Mouse (Mus musculus) E14TG2a.4 (cell line): ENCODE measurements around the gene Stk39.

Source experiments
- H3K27me3 ChIP-seq: 2 replicates; pipeline ENCODE4 v1.6.1; 2014; ENCODE audit warnings: low read length, control low read depth; ENCODE audit not compliant: insufficient read depth
- H3K36me3 ChIP-seq: 2 replicates; pipeline ENCODE4 v1.6.1; 2014; ENCODE audit warnings: low read length, control low read depth; ENCODE audit not compliant: insufficient read depth
- H3K4me1 ChIP-seq: replicated peaks from 2 replicates; pipeline ENCODE4 v1.6.1; 2014; ENCODE audit warnings: low read depth, low read length, control low read depth
- H3K4me3 ChIP-seq: replicated peaks from 2 replicates; pipeline ENCODE4 v1.5.1; 2014; ENCODE audit warnings: mild to moderate bottlenecking, low read length
- H3K9me3 ChIP-seq: 2 replicates; pipeline ENCODE4 v1.6.1; 2014; ENCODE audit warnings: low read length, control low read depth
- CTCF ChIP-seq: conservative IDR thresholded peaks from 2 replicates; pipeline ENCODE4 v1.5.1; 2014; ENCODE audit warnings: low read length
- NANOG ChIP-seq: IDR thresholded peaks from 2 replicates; pipeline ENCODE4 v1.6.1; 2014; ENCODE audit warnings: borderline replicate concordance, low read length, mixed read lengths
- POU5F1 ChIP-seq: IDR thresholded peaks from 2 replicates; pipeline ENCODE4 v1.6.1; 2014; ENCODE audit warnings: low read length, borderline replicate concordance

Gene Stk39

GRCm38 (mm10) chr2:68421002-68421401 lies 51.1 kb downstream of the Stk39 start:
- Histone ChIP-seq H3K9me3 (no peaks in the 10 kb centered on the region), H3K4me1 (no peaks in the 10 kb centered on the region), H3K27me3 (peaks cover 3% of the 10 kb centered on the region; the same call in 1 of the 2 replicates), H3K36me3 (no peaks in the 10 kb centered on the region), H3K4me3 (no peak overlapping the region)
- no peak for TF ChIP-seq CTCF
- TF ChIP-seq POU5F1 = no peak
- no peak for TF ChIP-seq NANOG

- no peak overlapping the region for H3K4me3 ChIP-seq
- TF ChIP-seq NANOG (no peak), CTCF (no peak), POU5F1 (no peak)
- no peaks in the 10 kb centered on the region for H3K4me1 ChIP-seq
- no peaks in the 10 kb centered on the region for H3K9me3 ChIP-seq
- H3K27me3 ChIP-seq = 0 out of 2 replicates have a peak, but pooled peaks cover 3% of the 10 kb centered on the region
- no peaks in the 10 kb centered on the region for H3K36me3 ChIP-seq
Observed at GRCm38 (mm10) chr2:68420223-68420622, 51.8 kb downstream of the Stk39 start.

GRCm38 (mm10) chr2:68419746-68420145 lies 52.3 kb downstream of the Stk39 start:
- Histone ChIP-seq H3K4me3 (no peak overlapping the region), H3K9me3 (no peaks in the 10 kb centered on the region), H3K36me3 (no peaks in the 10 kb centered on the region), H3K4me1 (no peaks in the 10 kb centered on the region), H3K27me3 (0 out of 2 replicates have a peak, but pooled peaks cover 3% of the 10 kb centered on the region)
- TF ChIP-seq CTCF = no peak
- TF ChIP-seq POU5F1 = no peak
- no peak for TF ChIP-seq NANOG

- no peak overlapping the region for H3K4me3 ChIP-seq
- 0 out of 2 replicates have a peak, but pooled peaks cover 3% of the 10 kb centered on the region for H3K27me3 ChIP-seq
- TF ChIP-seq CTCF (no peak), POU5F1 (no peak), NANOG (no peak)
- H3K4me1 ChIP-seq = no peaks in the 10 kb centered on the region
- no peaks in the 10 kb centered on the region for H3K36me3 ChIP-seq
- H3K9me3 ChIP-seq = 0 out of 2 replicates have a peak, but pooled peaks cover 4% of the 10 kb centered on the region
Observed at GRCm38 (mm10) chr2:68419165-68419564, 52.9 kb downstream of the Stk39 start.

DNA sequence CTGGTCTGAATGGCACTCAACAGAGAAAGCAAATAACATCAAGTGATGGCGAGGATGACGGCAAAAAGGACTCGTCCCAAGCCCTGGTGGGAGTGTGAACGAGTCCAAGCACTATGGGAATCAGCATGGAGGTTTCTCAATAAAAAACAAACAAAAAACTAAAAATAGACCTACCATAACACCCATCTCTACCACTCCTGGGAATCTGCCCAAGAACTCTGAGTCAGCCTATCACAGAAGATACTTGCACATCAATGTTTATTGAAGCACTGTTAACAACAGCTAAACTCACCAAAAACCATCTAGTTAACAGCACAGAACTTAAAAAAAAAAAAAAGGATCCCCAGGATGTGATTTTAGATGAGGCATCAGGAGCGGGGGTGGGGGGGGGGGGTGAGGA lies 55.0 kb downstream of the Stk39 start:
- TF ChIP-seq CTCF = no peak
- no peak for TF ChIP-seq POU5F1
- TF ChIP-seq NANOG = no peak
- H3K9me3 ChIP-seq = 0 out of 2 replicates have a peak, but pooled peaks cover 4% of the 10 kb centered on the region
- no peak overlapping the region for H3K4me3 ChIP-seq
- no peaks in the 10 kb centered on the region for H3K4me1 ChIP-seq
- no peaks in the 10 kb centered on the region for H3K36me3 ChIP-seq
- 0 out of 2 replicates have a peak, but pooled peaks cover 3% of the 10 kb centered on the region for H3K27me3 ChIP-seq

DNA sequence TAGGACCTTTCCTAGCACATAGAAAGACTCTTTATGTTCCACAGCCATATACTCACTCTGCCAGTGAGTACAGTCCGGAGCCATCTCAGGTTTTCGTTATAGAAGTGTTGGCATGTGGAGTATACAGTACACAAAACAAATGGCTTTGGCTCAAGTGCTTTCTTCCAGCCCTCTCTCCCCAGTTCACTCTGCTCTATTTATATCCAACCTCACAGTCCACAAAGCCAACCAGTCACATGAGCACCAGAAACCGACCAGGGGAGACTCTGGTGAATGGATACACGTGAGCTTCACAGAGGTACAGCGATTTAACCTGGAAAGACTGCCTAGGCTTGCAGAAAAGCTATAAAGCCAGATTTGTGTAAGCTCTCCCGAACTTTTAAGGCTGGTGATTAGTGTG lies 56.4 kb downstream of the Stk39 start:
- Histone ChIP-seq H3K9me3 (0 out of 2 replicates have a peak, but pooled peaks cover 4% of the 10 kb centered on the region), H3K36me3 (no peaks in the 10 kb centered on the region), H3K27me3 (no peaks in the 10 kb centered on the region), H3K4me1 (no peaks in the 10 kb centered on the region), H3K4me3 (no peak overlapping the region)
- TF ChIP-seq POU5F1 (no peak), NANOG (no peak), CTCF (no peak)

DNA sequence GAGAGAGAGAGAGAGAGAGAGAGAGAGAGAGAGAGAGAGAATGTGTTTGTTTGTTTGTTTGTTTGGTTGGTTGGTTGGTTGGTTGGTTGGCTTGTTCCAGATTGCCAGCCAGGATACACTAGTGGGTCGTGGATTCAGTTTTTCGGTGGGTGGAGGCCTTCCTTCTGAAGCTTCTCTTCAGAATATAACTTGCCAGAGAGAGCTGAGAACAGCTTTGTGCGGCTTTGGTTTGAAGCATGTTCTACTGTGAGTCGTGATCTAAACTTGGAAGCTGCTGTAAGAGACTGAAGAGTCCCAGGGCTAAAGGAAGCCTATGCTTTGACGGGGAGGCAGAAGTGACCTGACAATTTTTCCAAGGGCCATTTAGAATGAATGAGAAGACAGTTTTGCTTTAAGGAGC lies 59.9 kb downstream of the Stk39 start:
- H3K4me1 ChIP-seq = peaks cover 4% of the 10 kb centered on the region; the same call in 1 of the 2 replicates
- no peak for TF ChIP-seq CTCF
- no peak for TF ChIP-seq POU5F1
- no peak for TF ChIP-seq NANOG
- no peak overlapping the region for H3K4me3 ChIP-seq
- no peaks in the 10 kb centered on the region for H3K36me3 ChIP-seq
- no peaks in the 10 kb centered on the region for H3K27me3 ChIP-seq
- peaks cover 4% of the 10 kb centered on the region; the same call in 1 of the 2 replicates for H3K9me3 ChIP-seq

DNA sequence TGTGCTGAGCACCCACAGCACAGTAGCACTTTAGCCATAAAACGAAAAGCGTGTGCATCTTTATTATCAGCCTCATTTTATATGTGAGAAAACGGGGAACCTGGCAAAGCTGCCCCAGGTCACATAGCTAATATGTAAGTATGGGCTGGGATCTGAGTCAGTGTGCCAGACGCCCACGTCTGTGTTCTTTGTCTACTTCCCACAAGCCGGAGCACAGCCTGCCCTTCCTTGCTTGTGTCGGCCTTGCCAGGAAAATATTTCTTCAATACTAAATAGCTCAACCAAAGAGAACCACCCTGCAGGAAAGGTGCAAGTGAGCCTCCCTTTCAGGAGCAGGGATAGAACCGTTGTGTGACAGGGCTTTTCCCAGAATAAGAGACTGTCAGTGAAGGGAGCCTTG lies 60.9 kb downstream of the Stk39 start:
- no peak for TF ChIP-seq NANOG
- no peak for TF ChIP-seq CTCF
- TF ChIP-seq POU5F1 = no peak

DNA sequence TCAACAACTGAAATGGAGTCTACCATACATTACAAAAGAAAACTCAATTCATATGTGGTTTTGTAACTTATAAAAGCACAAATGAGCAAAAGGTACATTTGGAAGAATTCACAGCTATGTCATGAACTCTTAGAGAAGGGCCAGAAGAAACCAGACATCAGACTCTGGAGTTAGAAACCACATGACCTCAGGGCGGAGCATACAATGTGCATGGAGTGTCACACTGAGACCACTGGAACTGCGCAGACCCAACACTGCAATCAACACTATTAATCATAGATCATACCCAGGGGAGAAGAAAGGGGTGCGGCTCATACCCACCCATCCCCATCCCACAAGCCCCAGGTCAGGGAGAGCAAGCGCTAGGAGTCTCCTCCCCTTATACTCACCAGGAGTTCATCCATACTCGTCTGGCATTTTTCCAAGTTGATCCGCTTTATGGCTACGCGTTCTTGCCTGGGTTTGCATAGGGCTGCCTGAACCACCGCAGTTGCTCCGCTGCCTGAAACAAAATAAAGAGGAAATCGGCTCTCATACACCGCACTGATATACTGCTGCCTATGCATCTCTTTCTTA lies 62.3 kb downstream of the Stk39 start:
- Histone ChIP-seq H3K36me3 (no peaks in the 10 kb centered on the region), H3K4me1 (peaks cover 4% of the 10 kb centered on the region; the same call in 1 of the 2 replicates), H3K4me3 (no peak overlapping the region), H3K27me3 (peaks cover 4% of the 10 kb centered on the region), H3K9me3 (peaks cover 4% of the 10 kb centered on the region; the same call in 1 of the 2 replicates)
- TF ChIP-seq CTCF = no peak
- no peak for TF ChIP-seq POU5F1
- no peak for TF ChIP-seq NANOG

More for the DNA sequence above, 60.9 kb downstream of the Stk39 start:
- H3K4me3 ChIP-seq = no peak overlapping the region
- peaks cover 4% of the 10 kb centered on the region; the same call in 1 of the 2 replicates for H3K4me1 ChIP-seq
- peaks cover 3% of the 10 kb centered on the region for H3K27me3 ChIP-seq
- no peaks in the 10 kb centered on the region for H3K36me3 ChIP-seq
- H3K9me3 ChIP-seq = peaks cover 4% of the 10 kb centered on the region; the same call in 1 of the 2 replicates
